Mouse (Mus musculus): ENCODE measurements at regions not wholly inside any gene's neighbourhood (a gene's known extent, or its start where the extent isn't known, plus 50 kb on each side); places are given as distances from the start of the nearest gene placed in this dataset.

DNA sequence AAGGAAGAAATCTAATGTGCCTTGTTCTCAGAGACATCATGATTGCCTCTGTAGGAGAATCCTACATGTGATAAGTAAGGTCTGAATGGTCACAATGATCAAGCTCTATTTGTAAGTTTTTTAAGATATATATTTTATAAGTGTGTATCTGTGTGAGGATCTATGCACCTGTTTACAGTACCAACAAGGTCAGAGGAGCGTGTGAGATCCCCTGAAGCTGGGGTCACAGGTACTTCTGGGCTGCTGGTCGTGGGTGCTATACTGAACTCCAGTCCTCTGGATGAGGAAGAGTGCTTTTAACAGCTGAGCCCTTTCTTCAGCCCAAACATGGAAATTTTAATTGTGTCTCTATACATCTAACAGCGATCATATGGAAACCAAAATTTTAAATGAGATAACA lies 181.1 kb upstream of the Topaz1 start:
- no peak for DNase-seq (ENCODE audit: low read depth, low spot score)

DNA sequence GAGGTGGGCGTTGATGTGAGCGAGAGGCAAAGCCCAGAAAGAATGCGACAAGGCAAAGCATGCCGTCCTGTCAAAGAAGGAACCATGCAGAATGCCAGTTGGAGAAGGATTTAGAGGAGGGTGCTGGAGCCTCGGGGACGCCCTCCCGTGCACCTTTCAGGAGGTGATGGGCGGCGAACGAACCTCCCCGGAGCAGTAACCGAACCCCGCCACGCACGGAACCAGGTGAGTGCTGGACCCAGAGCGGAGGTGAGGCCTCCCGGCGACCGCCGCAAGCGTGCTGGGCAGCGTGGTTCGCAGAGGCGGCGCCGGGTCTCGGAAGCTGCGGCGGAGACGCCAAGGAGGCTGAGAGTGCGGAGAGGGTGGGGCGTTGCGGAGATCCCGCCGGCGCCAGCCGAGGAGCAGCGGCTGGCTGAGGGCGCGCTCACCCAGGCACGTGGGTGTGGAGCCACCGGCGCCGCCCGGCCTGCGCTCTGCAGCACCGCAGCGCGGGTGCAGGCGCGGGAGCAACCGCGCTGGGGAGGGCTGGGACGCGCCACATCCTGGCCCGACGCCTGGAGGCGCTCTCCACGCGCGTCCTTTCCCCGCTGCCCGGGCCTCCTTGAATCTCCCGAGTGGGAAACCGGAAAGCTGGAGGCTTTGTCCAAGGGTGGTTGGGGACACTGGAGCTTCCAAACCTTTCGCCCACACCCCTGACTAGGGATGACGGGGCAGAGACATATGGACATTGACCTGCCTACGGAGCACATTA lies 178.3 kb upstream of the Topaz1 start:
- DNase-seq (ENCODE audit: low read depth, low spot score), result peak; percentile 47

DNA sequence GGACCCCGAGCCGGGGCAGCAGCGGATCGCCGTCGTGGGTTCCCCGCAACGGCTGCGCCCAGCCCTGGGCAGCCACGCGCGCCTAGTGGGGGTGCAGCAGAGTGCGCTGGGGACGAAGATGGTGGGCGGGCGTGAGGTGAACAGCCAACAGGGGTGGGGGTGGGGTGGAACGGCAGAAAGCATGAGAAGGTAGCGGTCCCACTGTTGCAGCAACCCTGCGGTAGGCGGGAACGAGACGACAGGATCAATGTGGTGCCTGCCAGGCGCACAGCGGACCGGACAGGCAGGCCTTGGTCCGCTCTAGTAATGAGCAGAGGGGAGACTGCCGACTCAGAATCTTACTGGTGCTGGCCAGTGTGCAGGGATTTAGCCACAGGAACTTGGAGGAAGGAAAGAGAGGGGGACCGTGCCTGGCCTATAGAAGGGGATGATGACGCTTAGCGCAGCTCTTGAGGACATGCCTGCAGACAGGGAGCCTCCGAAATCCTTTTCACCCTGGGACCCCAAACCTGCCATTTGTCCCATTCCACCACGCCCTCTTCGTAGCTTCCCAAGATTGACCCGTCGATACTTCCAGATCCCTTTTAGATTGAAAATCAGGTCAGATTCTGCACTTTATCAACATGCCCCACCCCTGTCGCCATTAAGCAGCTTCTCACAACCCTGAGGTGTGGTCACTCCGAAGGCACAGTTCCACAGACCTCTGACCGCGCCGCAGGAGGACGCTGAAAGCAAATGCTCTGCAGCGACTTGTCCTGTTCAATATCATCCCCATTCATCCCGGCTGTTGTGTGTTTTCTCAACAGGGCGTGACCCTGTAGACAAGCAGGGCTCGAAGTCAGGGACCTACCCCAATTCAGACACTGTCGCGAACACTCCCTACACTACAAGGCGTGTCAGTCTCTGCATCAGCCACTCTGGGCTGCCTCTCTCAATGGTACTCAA lies 177.4 kb upstream of the Topaz1 start:
- DNase-seq (ENCODE audit: low read depth, low spot score), result peak; percentile 54

DNA sequence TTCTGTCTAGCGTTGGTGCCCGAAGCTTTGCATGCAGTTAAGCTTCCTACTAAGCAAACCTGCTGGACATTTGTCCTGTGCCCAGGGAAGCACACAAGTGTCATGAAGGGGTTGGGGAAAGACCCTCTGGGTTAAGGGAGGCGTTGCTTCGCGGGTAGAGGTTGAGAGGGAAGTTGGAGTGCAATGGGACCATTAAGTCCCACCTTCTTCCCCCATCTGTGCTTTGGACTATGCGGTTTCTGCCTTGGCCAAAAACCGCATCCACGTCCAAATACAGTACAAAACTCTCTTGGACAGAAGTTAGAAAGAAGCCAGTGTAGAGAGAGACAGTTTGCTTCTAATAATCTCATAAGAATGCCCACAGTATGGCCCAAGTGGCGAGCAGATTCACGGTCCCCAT lies 176.1 kb upstream of the Topaz1 start:
- DNase-seq (ENCODE audit: low read depth, low spot score), result peak; percentile 7

DNA sequence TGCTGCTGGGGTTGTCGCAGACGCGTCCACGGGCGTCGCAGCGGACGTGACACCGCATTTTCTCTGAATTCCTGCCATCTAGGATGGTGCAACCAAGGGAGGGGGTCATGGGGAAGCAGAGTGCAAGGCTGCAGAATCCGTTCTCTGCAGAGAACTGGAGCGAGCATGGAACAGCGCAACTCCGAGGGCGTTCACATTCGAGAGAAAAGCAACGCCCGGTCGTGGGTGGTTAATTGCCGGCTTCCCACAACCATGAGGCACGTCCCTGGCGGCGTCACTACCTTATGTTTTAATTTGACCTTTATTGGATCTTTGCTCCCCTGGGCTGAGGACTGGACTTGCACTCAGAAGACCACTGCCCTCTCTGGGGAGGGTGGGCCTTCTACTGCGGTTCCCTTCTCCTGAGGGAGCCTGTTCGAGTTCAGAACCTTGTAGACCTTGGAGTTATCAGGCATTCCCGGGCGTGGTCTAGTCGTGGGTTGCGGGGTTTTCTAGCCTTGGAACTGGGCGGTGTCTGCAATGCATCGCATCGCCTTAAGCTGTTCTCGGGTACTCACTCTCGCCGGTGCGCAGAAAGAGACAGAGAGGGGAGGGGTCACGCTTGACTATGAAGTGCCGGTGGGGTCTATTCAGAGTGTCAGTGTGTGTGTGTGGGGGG lies 175.6 kb upstream of the Topaz1 start:
- peak; percentile 66 for DNase-seq (ENCODE audit: low read depth, low spot score)

DNA sequence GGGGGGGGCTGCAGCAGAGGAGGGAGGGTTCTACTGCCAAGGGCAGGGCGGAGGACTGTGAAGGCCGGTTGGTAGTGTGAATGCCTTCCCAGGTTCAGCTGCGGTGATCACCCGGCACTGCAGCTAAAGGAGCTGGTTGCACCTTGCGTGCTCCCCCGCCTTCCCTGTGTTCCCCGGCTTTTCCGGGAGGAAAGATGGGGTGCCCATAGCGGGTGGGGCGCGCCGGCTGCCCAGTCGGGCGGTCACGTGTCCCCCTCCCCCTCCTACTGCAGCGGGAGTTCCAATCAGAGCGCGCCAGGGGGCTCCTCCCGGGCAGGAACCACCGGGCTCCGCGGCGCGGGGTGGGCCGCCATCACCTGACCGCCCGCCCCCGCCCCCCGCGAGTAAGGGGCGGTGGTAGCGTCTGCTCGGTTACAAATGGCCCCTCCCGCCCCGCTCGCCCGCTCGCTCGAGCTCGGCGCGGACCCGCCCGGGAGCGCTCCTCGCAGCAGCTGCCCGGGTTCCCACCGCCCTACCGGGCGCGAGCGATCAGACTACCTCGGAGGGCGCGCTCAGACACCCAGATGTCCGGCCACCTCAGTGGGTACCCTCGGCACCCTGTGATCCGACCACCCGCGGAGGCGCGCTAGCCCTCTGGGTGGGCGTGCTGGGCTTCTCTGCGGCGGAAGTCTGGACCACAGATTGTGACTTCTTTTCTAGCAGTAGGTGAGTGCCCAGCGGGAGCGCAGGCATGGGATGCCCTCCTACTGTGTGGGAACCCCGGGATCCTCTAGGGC lies 174.9 kb upstream of the Topaz1 start:
- DNase-seq (ENCODE audit: low read depth, low spot score), result peak; percentile 56

DNA sequence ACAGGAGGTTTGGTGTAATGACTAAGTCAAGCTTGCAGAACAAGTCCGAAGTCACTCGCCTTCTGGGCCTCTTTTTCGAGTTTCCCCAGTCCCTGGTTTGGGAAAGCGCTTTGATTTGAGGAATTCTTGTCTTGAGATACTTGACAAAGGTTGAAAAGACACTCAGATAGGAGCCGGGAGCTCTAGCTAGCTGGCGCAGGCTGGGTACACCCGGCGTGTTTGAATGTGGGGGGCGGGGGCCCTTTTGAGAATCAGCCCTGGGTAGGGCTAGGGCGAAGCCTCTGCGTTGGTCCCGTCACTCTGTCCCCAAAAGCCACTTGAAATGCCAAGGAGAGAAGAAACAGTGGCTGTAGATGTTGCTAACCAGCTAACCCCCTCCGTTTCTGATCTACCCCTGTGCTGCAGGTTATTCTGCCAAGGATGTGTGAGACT lies 174.3 kb upstream of the Topaz1 start:
- DNase-seq (ENCODE audit: low read depth, low spot score), result peak; percentile 25

DNA sequence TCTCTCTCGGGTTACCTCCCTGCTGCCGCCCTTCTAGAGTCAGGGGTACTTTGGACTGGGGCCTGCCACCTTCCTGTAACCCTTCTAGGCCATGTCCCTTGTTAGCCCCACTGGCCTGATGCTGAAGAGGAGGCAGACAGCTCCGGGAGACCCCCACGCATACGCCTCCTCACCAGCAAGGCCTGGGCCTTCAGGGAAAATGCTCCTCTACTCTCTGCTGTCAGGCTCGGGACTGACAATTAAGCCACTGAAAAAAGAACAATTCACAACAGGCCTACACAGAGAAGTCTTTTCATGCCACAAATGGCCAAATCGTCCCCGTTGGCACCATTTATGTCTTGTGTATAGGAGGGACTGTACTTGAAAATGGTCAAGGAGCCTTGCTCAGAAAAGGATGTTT lies 161.9 kb upstream of the Topaz1 start:
- no peak for DNase-seq (ENCODE audit: low read depth, low spot score)

DNA sequence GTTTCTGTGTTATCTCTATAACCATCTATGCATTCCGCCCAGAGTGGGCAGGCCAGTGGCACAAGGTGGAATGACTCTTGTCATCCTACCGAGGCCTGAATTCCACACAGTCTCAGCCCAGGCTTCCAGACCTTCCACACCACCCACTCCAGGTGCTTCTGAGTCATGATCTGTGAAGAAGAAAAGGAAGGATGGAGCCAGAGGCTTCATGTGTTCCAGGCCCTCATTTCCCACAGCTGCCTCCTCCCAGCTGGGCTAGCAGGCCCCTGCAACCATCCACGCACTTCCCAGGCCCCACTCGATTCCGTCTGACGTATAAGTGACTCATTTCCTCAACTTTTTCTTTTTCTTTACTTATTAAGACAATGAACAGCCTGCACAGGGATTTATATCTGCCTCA lies 160.7 kb upstream of the Topaz1 start:
- DNase-seq (ENCODE audit: low read depth, low spot score), result no peak

DNA sequence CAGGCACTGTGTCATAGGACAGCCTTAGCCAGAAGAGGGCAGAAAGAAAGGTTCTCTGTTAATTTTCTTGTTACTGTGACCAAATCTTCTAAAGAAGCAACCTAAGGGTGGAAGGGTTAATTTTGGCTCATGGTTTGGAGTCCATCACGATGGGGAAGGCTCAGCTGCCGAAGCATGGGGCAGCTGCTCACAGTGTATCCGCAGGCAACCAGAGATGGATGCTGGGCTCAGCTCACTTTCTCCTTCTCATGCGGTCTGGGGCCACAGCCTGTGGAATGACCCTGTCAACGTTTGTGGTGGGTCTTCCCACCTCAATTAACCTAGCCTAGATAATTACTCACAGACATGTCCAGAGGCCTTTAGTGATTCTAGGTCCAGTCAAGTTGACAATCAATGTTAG lies 160.2 kb upstream of the Topaz1 start:
- no peak for DNase-seq (ENCODE audit: low read depth, low spot score)

DNA sequence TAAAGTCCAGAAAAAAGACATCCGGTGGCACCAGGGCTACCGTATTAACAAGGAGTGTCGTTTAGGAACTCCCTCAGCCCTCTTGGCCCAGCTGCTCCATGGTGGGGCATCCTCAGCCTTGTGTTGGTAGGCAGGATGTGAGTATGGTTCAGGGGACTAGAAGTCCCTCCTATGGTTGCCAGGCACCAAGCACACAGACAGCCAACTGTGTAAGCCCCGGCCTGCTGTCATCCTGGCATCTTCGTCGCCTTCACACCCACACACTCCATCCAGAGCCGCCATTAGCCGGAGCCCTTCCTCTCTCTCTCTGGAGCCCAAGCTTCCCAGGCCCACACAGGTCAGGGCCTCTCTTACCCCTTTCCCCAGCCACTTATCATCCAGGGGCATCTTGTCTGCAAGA lies 158.9 kb upstream of the Topaz1 start:
- no peak for DNase-seq (ENCODE audit: low read depth, low spot score)

DNA sequence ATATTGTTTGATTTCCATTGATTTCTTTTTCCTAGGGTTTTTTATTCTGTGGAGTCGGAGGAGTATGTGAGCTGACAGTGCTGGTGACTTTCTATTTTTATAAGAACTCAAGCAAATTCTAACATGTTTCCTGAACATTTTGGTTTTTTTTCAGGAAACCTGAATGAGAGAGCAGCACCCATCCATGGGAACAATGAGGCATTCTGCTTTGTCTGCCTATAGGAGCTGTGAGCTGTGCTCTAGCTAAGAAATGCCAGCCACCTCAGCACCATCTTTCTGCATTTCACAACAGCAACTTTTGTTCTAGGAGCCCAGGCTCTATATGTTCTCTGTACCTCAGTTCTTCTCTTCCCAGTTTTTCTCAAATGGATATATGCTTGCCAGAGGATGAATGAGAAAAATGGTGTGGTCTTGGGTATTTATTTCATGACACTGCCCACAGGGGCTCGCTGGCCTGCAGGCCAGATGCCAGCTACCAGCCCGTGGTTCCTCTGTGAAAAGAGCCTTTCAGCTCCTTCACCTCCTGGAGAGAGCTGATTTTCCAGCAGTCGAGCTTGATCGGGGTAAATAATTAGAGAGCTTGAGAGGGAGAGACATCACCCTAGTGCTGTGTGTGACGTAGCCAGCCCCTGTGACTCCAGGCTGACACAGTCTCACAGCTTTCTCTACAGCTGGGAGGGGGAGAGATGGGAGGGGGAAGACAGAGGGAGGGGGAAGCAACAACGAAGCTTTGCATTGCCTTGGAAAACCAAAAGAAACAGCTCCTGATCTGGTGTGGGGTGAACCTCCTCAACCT lies 154.1 kb upstream of the Topaz1 start:
- DNase-seq (ENCODE audit: low read depth, low spot score), result no peak

DNA sequence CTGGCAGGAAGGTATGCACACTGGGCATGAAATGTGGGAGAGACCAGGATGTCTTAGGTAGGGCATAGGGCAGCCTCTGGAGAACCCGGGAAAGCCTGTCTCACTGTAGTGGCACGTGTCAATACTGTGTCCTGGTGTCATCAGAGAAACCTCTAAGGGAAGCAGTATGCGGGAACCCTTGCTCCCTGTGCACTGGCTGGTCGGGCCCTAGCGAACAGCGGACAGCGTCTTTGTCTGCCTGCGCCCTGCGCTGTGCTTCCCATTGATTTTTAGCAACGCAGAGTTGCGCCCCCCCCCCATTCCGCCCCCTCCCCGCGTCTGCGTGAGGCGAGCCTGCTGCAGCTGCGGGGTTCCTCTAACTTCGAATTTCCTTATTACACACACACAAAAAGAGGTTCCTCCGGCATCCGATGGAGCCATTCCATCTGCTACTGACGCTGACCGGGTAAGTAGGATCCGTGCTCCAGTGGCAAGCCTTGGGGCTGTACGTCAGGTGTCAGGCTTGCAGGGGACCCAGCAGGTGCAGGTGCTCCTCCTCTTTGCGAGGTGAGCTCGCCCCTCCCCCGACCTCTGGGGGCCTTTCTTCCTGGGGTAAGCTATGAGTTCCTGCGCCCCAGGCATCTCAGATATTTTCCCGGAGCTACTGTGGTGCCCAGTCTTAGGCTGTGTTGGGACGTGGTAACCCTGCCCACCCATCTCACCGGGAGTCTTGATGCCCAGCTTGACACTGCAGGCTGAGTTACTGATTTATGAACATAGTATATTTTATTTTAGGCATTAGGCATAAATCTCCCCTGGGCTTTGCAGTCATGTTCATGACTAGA lies 151.8 kb upstream of the Topaz1 start:
- DNase-seq (ENCODE audit: low read depth, low spot score), result peak; percentile 10

DNA sequence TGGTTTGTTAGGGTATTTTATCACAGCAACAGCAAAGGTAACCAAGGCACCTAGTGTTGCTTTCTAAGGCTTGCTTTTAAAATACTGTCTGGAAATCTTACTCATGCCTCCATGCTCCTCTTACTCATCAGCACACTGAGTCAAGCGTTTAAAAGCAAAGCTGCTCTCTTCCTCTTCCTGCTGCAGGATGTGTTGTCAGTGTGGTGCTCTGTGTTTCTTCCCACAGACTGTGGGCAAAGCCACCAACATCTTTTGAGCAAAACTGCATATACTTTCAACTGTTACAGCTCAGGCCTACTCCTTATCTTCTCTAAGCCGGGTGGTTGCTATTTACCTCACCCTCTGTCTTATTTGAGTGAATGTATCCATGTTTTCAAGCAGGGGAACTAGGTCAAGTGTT lies 144.0 kb upstream of the Topaz1 start:
- DNase-seq (ENCODE audit: low read depth, low spot score), result no peak

DNA sequence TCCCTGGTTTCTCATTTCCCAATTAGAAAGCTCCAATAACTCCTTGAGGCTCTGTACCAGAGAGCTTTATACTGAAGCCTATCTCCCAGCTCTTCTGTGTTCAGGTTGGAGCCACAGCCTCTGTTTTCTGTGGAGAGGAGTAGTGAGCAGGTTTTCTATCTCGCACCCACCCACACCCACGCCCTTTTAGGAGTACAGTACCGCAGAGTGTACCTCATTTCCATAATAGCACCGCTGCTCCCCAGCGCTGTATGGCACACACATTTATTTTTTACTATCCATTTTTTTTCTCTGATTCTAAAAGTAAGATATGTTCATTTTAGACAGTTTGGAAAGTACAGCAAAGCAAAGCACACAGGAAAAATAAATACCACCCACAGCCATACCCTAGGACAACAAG lies 137.5 kb upstream of the Topaz1 start:
- no peak for DNase-seq (ENCODE audit: low read depth, low spot score)

DNA sequence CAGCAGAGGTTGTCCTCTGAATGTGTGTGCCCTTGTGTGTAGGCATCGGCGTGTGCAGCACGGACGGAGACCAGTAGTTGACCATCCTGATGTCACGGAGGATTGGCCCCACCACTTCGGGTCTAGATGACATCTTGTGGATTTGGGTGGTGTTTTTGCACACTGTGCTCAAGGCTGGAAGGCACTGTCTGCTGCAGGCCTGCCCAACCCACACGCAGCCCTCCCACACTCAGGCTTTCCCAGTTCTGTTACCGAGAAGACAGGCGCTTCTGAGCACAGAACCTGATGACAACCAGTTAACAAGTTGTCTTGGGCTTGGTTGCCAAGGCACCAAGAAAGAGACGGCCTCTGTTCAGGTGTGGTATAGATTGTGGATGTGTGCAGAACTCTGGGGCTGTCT lies 136.2 kb upstream of the Topaz1 start:
- DNase-seq (ENCODE audit: low read depth, low spot score), result no peak

DNA sequence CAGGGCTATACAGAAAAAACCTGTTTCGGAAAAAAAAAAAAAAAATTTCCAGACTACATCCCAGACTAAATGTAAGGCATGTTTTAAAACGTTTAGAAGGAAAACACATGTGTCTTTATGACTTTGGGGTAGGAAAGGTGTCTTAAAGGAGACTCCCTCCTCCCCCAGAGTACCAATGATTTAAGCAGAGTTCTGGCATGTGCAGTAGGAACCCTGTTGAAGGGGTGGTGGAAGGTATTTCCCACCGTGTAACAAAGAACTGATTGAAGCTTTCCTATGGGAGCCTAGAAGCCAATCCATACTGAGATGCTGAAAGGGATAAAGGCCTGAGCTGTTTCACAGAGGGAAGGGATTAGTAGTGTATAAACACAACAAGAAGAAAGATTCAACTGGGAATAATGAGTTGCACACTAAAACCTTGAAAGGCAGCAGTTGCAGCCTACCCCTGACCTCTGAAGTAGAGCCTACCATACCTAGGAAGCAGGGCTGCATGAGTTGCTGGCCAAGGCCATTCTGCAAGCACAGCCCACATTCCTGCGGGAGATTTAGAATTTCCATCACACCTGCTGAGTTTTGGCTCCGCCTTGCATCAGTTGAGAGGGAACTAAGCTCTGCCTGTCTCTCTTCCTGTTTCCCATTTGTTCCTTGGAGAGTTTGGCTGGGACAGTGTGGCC lies 132.4 kb upstream of the Topaz1 start:
- peak; percentile 29 for DNase-seq (ENCODE audit: low read depth, low spot score)

DNA sequence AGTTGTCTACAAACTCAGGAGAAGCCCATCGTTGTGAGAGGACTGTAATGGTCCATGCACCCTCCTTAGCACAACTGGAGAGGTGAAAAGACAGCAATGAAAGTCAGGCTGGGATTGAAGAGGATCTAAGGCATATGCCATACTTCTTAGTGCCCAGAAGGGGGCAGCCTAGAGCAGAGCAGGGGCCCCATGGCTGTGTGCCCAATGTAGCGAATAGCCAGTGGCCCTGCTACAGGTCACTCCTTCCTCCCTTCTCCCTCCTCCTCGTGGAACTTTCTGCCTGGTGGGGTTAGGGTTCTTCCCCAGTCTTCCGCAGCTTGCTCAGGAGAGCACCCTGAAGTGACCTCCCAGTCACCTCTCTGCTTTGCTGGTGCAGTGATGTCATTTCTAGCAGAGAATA lies 131.8 kb upstream of the Topaz1 start:
- peak; percentile 30 for DNase-seq (ENCODE audit: low read depth, low spot score)

DNA sequence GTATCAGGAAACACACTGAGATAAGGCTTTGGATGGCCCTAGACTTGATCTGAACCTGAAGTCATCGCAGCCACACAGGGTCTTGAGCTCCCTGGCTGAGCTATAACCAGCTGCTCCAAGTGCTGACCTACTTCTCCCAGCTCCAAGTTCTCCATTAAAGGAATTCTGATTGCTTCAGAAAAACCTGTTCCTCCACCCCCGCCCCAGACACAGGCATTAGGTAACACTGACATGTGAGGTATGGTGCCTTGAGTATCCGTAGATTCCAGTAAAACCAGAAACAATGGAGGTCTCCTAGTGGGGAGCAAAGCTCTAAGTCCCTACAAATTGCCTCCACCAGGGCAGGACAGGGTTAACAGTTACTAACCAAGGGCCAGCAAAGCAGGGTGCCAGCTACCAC lies 129.4 kb upstream of the Topaz1 start:
- DNase-seq (ENCODE audit: low read depth, low spot score), result no peak
